Mouse (Mus musculus) lung, adult 2 months (tissue): ENCODE results near the gene Parvb.
A peak's percentile ranks its signal among the peaks of the same experiment; 100 is the strongest.

ENCODE experiments used
- CTCF ChIP-seq: fragments of 200-500 bp; IDR thresholded peaks from 2 replicates; pipeline ENCODE4 v1.5.1; 2011; ENCODE audit warnings: mild to moderate bottlenecking, low read length, control low read depth; ENCODE audit not compliant: insufficient read depth
- POLR2A ChIP-seq: fragments of 200-500 bp; IDR thresholded peaks from 2 replicates; pipeline ENCODE4 v1.6.1; 2011; ENCODE audit warnings: low read depth, mild to moderate bottlenecking, control low read depth, low read length, borderline replicate concordance; ENCODE audit errors: extremely low read depth

GRCm38 (mm10) chr15:84284059-84284458 lies 52.2 kb downstream of the Parvb start:
- peak; percentile 70 for TF ChIP-seq CTCF
- no peak for TF ChIP-seq POLR2A
